Mouse (Mus musculus): ENCODE data around the gene G3bp1. TPM values are rescaled to one million over a fixed set of nuclear protein-coding genes. Genes with fewer than 3 reads are reported as not detected.

G3bp1 gene
- total RNA-seq, 2 experiments from 2014 or later: 43.8 to 44.0 TPM

GRCm38 (mm10) chr11:55542671-55543070 lies 73.2 kb downstream of the G3bp1 start:
- DNase-seq (ENCODE audit: low spot score in 2 of 2): no peak

GRCm38 (mm10) chr11:55545690-55546089 lies 76.2 kb downstream of the G3bp1 start:
- no peak for DNase-seq (ENCODE audit: low spot score in 2 of 2)

Small RNA genes lying within 50 kb of the gene (microRNA-seq; reads per million reads assigned to microRNA genes)
- gene Mir7652: 0.39 to 0.89 reads per million in 2 experiments

Other genes starting within 250 kb of the G3bp1 start
- gene Fat2, start 133.1 kb upstream of the G3bp1 start, total RNA-seq (2021): under 1 TPM; 0.38 to 0.43 TPM
- 100 to 1,000 TPM; 378 to 402 TPM for gene Sparc, start 46.5 kb upstream of the G3bp1 start, total RNA-seq (2021)
- 100 to 1,000 TPM; 139 to 143 TPM for gene Atox1, start 8.4 kb upstream of the G3bp1 start, total RNA-seq (2021)
- gene Glra1, start 138.5 kb downstream of the G3bp1 start, total RNA-seq (2021): under 1 TPM; 0.13 to 0.14 TPM

Data from layer of hippocampus, postnatal 10 days (tissue).